Mouse (Mus musculus) hindbrain, embryonic 11.5 days (tissue): ENCODE results near the gene Zfand2b. TPM values are rescaled to one million over a fixed set of nuclear protein-coding genes. Genes with fewer than 3 reads are reported as not detected.
A peak's percentile ranks its signal among the peaks of the same experiment; 100 is the strongest.

Experiments used
- ATAC-seq: fragments of 200-750 bp; cut with Nextera tagmentation; 2 replicates; pipeline ENCODE4 v1.8.0; 2017; ENCODE audit warnings: mild to moderate bottlenecking, moderate TSS enrichment, moderate library complexity; ENCODE audit not compliant: low FRiP score
- DNase-seq: peaks from one replicate; pipeline ENCODE4 v3.0.0-alpha.2; 2015; ENCODE audit warnings: low spot score
- H3K27ac ChIP-seq: fragments of 300-500 bp; sonication (generic); 2 replicates; pipeline ENCODE4 v1.5.1; 2014; ENCODE audit warnings: mild to moderate bottlenecking, low read depth, low read length
- H3K27me3 ChIP-seq: fragments of 300-500 bp; sonication (generic); 2 replicates; pipeline ENCODE4 v1.6.1; 2014; ENCODE audit warnings: mild to moderate bottlenecking, low read length, moderate library complexity, mixed read lengths; ENCODE audit not compliant: control insufficient read depth, insufficient read depth
- H3K36me3 ChIP-seq: fragments of 300-500 bp; sonication (generic); 2 replicates; pipeline ENCODE4 v1.6.1; 2014; ENCODE audit warnings: mild to moderate bottlenecking, low read length, moderate library complexity, mixed read lengths; ENCODE audit not compliant: control insufficient read depth, insufficient read depth
- H3K4me1 ChIP-seq: fragments of 300-500 bp; sonication (generic); replicated peaks from 2 replicates; pipeline ENCODE4 v1.6.1; 2014; ENCODE audit warnings: low read length, mixed read lengths; ENCODE audit not compliant: control insufficient read depth, insufficient read depth
- H3K4me2 ChIP-seq: fragments of 300-500 bp; sonication (generic); replicated peaks from 2 replicates; pipeline ENCODE4 v1.6.1; 2014; ENCODE audit warnings: mild to moderate bottlenecking, low read depth, low read length
- H3K4me3 ChIP-seq: fragments of 300-500 bp; sonication (generic); 2 replicates; pipeline ENCODE4 v1.5.1; 2014; ENCODE audit warnings: low read depth, low read length
- H3K9ac ChIP-seq: fragments of 300-500 bp; sonication (generic); 2 replicates; pipeline ENCODE4 v1.6.1; 2014; ENCODE audit warnings: low read depth, low read length
- H3K9me3 ChIP-seq: fragments of 300-500 bp; sonication (generic); 2 replicates; pipeline ENCODE4 v1.6.1; 2016; ENCODE audit warnings: low read length; ENCODE audit not compliant: control insufficient read depth
- WGBS: fragments of 180-500 bp; shearing (Covaris S2); extraction: QIAGEN DNeasy Blood & Tissue Kit; methylation state at CpG from one replicate; pipeline ENCODE4 v1.1.7; 2014; 5-methylcytosine and 5-hydroxymethylcytosine counted together
- polyA plus RNA-seq: library from polyadenylated mRNA; unstranded; fragments of >200 nt; fragmentation: Nextera tagmentation; extraction: Ambion mirVana; gene quantifications from 2 replicates; pipeline ENCODE4 v1.2.1, GENCODE M21; 2014

The Zfand2b gene
- polyA plus RNA-seq, 1 experiment from 2014 or later = 37.4 TPM

- 0 out of 2 replicates have a peak, but pooled peaks have one; percentile 3 for ATAC-seq
- Histone ChIP-seq H3K27me3 (no peaks in the 10 kb centered on the region), H3K36me3 (peaks cover 7% of the 10 kb centered on the region), H3K9ac (peak overlapping the region; percentile 60; the same call in 1 of the 2 replicates), H3K9me3 (no peaks in the 10 kb centered on the region), H3K4me2 (peak overlapping the region; percentile 95), H3K4me3 (no peak overlapping the region), H3K4me1 (peaks cover 3% of the 10 kb centered on the region; the same call in 1 of the 2 replicates), H3K27ac (no peak overlapping the region)
- 46% methylated on average over 6 of the region's 7 CpGs for WGBS
- DNase-seq = no peak
Observed at GRCm38 (mm10) chr1:75180741-75181140, 12.3 kb downstream of the Zfand2b start.

GRCm38 (mm10) chr1:75181377-75181870, 13.0 kb downstream of the Zfand2b start:
- ATAC-seq (no peak), DNase-seq (no peak)
- 81% methylated on average over 4 of the region's 4 CpGs for WGBS
- no peak overlapping the region for H3K27ac ChIP-seq
- H3K9me3 ChIP-seq = no peaks in the 10 kb centered on the region
- no peak overlapping the region for H3K4me3 ChIP-seq
- H3K27me3 ChIP-seq = no peaks in the 10 kb centered on the region
- no peak overlapping the region for H3K9ac ChIP-seq
- H3K4me2 ChIP-seq = no peak overlapping the region
- peaks cover 7% of the 10 kb centered on the region for H3K36me3 ChIP-seq
- peaks cover 3% of the 10 kb centered on the region; the same call in 1 of the 2 replicates for H3K4me1 ChIP-seq

- Histone ChIP-seq H3K9ac (no peak overlapping the region), H3K4me3 (no peak overlapping the region), H3K4me1 (peaks cover 3% of the 10 kb centered on the region; the same call in 1 of the 2 replicates), H3K27me3 (no peaks in the 10 kb centered on the region), H3K27ac (no peak overlapping the region), H3K9me3 (no peaks in the 10 kb centered on the region), H3K4me2 (no peak overlapping the region), H3K36me3 (peaks cover 6% of the 10 kb centered on the region)
- ATAC-seq = no peak
- 84% methylated on average over 4 of the region's 4 CpGs for WGBS
- DNase-seq = no peak
Observed at GRCm38 (mm10) chr1:75182160-75182559, 13.7 kb downstream of the Zfand2b start.

- Histone ChIP-seq H3K4me1 (no peaks in the 10 kb centered on the region), H3K4me2 (no peak overlapping the region), H3K27ac (no peak overlapping the region), H3K27me3 (no peaks in the 10 kb centered on the region), H3K9ac (no peak overlapping the region), H3K4me3 (no peak overlapping the region), H3K36me3 (peaks cover 4% of the 10 kb centered on the region; the same call in 1 of the 2 replicates), H3K9me3 (no peaks in the 10 kb centered on the region)
- ATAC-seq (no peak), DNase-seq (no peak)
- 93% methylated on average over 11 of the region's 11 CpGs for WGBS
Observed at GRCm38 (mm10) chr1:75185495-75185894, 17.0 kb downstream of the Zfand2b start.

GRCm38 (mm10) chr1:75187126-75187525, 18.7 kb downstream of the Zfand2b start:
- no peak for DNase-seq
- H3K27me3 ChIP-seq = no peaks in the 10 kb centered on the region
- no peak overlapping the region for H3K4me3 ChIP-seq
- H3K4me1 ChIP-seq = no peaks in the 10 kb centered on the region
- H3K27ac ChIP-seq = no peak overlapping the region
- H3K36me3 ChIP-seq = peaks cover 4% of the 10 kb centered on the region; the same call in 1 of the 2 replicates
- no peak overlapping the region for H3K4me2 ChIP-seq
- H3K9ac ChIP-seq = no peak overlapping the region
- ATAC-seq = no peak
- no peaks in the 10 kb centered on the region for H3K9me3 ChIP-seq

- H3K9me3 ChIP-seq = no peaks in the 10 kb centered on the region
- H3K4me1 ChIP-seq = no peaks in the 10 kb centered on the region
- ATAC-seq (no peak), DNase-seq (no peak)
- WGBS = 90% methylated on average over 2 of the region's 2 CpGs
- H3K36me3 ChIP-seq = no peaks in the 10 kb centered on the region; the same call in 1 of the 2 replicates
- no peak overlapping the region for H3K9ac ChIP-seq
- no peak overlapping the region for H3K27ac ChIP-seq
- no peak overlapping the region for H3K4me3 ChIP-seq
- H3K4me2 ChIP-seq = no peak overlapping the region
- H3K27me3 ChIP-seq = no peaks in the 10 kb centered on the region
Observed at GRCm38 (mm10) chr1:75187914-75188483, 19.6 kb downstream of the Zfand2b start.

GRCm38 (mm10) chr1:75190577-75190976, 22.1 kb downstream of the Zfand2b start:
- no peak overlapping the region for H3K27ac ChIP-seq
- H3K9ac ChIP-seq = no peak overlapping the region
- no peaks in the 10 kb centered on the region for H3K9me3 ChIP-seq
- 73% methylated on average over 2 of the region's 2 CpGs for WGBS
- ATAC-seq = no peak
- H3K4me3 ChIP-seq = no peak overlapping the region
- no peaks in the 10 kb centered on the region for H3K36me3 ChIP-seq
- no peaks in the 10 kb centered on the region for H3K4me1 ChIP-seq
- no peak overlapping the region for H3K4me2 ChIP-seq
- no peaks in the 10 kb centered on the region for H3K27me3 ChIP-seq
- DNase-seq = no peak

- Histone ChIP-seq H3K4me1 (no peaks in the 10 kb centered on the region), H3K27me3 (no peaks in the 10 kb centered on the region), H3K27ac (peak overlapping the region; percentile 90), H3K9me3 (no peaks in the 10 kb centered on the region), H3K9ac (peak overlapping the region; percentile 87), H3K4me3 (peak overlapping the region; percentile 78), H3K4me2 (peak overlapping the region; percentile 95), H3K36me3 (no peaks in the 10 kb centered on the region)
- no peak for DNase-seq
- no peak for ATAC-seq
- 43% methylated on average over 5 of the region's 5 CpGs for WGBS
Observed at GRCm38 (mm10) chr1:75191258-75191621, 22.8 kb downstream of the Zfand2b start.
